Mouse (Mus musculus) thymus, adult 18-20 months (tissue): ENCODE results near the gene Ubl4b.

ENCODE experiments used
- DNase-seq, 2 experiments: peaks; one replicate each; pipeline ENCODE4 v3.0.0; 2022; ENCODE audit warnings: mixed read lengths in 2 of 2

The Ubl4b gene

GRCm38 (mm10) chr3:107517631-107518108, 37.2 kb downstream of the Ubl4b start, which contains the start of gene Slc6a17:
Slc6a17 (minus strand) TSS chr3:107518018.
- no peak for DNase-seq

- DNase-seq = no peak
Measured at GRCm38 (mm10) chr3:107516776-107517630, 37.9 kb downstream of the Ubl4b start.

- no peak for DNase-seq
Measured at GRCm38 (mm10) chr3:107515989-107516388, 38.9 kb downstream of the Ubl4b start.

- no peak for DNase-seq
Measured at GRCm38 (mm10) chr3:107511416-107511815, 43.5 kb downstream of the Ubl4b start.

- no peak for DNase-seq
Measured at GRCm38 (mm10) chr3:107508696-107509095, 46.2 kb downstream of the Ubl4b start.

GRCm38 (mm10) chr3:107507966-107508365, 46.9 kb downstream of the Ubl4b start:
- DNase-seq = no peak

- no peak for DNase-seq
Measured at GRCm38 (mm10) chr3:107506531-107506930, 48.3 kb downstream of the Ubl4b start.

GRCm38 (mm10) chr3:107505464-107506367, 49.2 kb downstream of the Ubl4b start:
- no peak for DNase-seq

GRCm38 (mm10) chr3:107504542-107504941, 50.3 kb downstream of the Ubl4b start:
- no peak for DNase-seq

GRCm38 (mm10) chr3:107503716-107504115, 51.2 kb downstream of the Ubl4b start:
- no peak for DNase-seq
